Mouse (Mus musculus) hindbrain, postnatal 0 days (tissue): ENCODE data around the gene Rbm18. TPM values are rescaled to one million over a fixed set of nuclear protein-coding genes. Genes with fewer than 3 reads are reported as not detected.

Experiments
- ATAC-seq: fragments of 200-750 bp; cut with Nextera tagmentation; 2 replicates; pipeline ENCODE4 v1.8.0; 2017; ENCODE audit warnings: mild to moderate bottlenecking, moderate TSS enrichment, moderate library complexity
- DNase-seq: peaks from one replicate; pipeline ENCODE4 v3.0.0-alpha.2; 2015; ENCODE audit warnings: low spot score
- H3K27ac ChIP-seq: fragments of 300-500 bp; sonication (generic); 2 replicates; pipeline ENCODE4 v1.5.1; 2014; ENCODE audit warnings: mild to moderate bottlenecking
- H3K27me3 ChIP-seq: fragments of 300-500 bp; sonication (generic); 2 replicates; pipeline ENCODE4 v1.6.1; 2014; ENCODE audit warnings: low read length, mixed read lengths; ENCODE audit not compliant: insufficient read depth
- H3K36me3 ChIP-seq: fragments of 300-500 bp; sonication (generic); 2 replicates; pipeline ENCODE4 v1.6.1; 2014; ENCODE audit warnings: low read length, mixed read lengths; ENCODE audit not compliant: insufficient read depth
- H3K4me1 ChIP-seq: fragments of 300-500 bp; sonication (generic); 2 replicates; pipeline ENCODE4 v1.6.1; 2014; ENCODE audit warnings: antibody characterized with exemption, low read length, mixed read lengths; ENCODE audit not compliant: insufficient read depth
- H3K4me2 ChIP-seq: fragments of 300-500 bp; sonication (generic); 2 replicates; pipeline ENCODE4 v1.6.1; 2014; ENCODE audit warnings: low read depth, mild to moderate bottlenecking, low read length, moderate library complexity, mixed read lengths
- H3K4me3 ChIP-seq: fragments of 300-500 bp; sonication (generic); 2 replicates; pipeline ENCODE4 v1.5.1; 2014; ENCODE audit warnings: low read length
- H3K9ac ChIP-seq: fragments of 300-500 bp; sonication (generic); replicated peaks from 2 replicates; pipeline ENCODE4 v1.6.1; 2014; ENCODE audit warnings: mild to moderate bottlenecking, low read length, moderate library complexity, mixed read lengths
- H3K9me3 ChIP-seq: fragments of 300-500 bp; sonication (generic); 2 replicates; pipeline ENCODE4 v1.6.1; 2016; ENCODE audit warnings: low read length, mixed read lengths
- CTCF ChIP-seq: IDR thresholded peaks from 2 replicates; pipeline ENCODE4 v1.5.1; 2016; ENCODE audit warnings: antibody characterized with exemption, control low read depth, low read depth
- WGBS: fragments of 180-500 bp; shearing (Covaris S2); extraction: QIAGEN DNeasy Blood & Tissue Kit; methylation state at CpG from one replicate; pipeline ENCODE4 v1.1.7; 2014; 5-methylcytosine and 5-hydroxymethylcytosine counted together
- polyA plus RNA-seq: library from polyadenylated mRNA; unstranded; fragments of >200 nt; fragmentation: Nextera tagmentation; extraction: Ambion mirVana; gene quantifications from 2 replicates; pipeline ENCODE4 v1.2.1, GENCODE M21; 2015
- total RNA-seq: library from RNA; depleted of rRNA; stranded (reverse); fragments of >200 nt; gene quantifications from 2 replicates; pipeline ENCODE4 v1.2.3, GENCODE M21; 2014; rRNA removed

Gene Rbm18
- total and polyA plus RNA-seq, 2 experiments from 2014 or later, result 48.6 to 98.1 TPM

DNA sequence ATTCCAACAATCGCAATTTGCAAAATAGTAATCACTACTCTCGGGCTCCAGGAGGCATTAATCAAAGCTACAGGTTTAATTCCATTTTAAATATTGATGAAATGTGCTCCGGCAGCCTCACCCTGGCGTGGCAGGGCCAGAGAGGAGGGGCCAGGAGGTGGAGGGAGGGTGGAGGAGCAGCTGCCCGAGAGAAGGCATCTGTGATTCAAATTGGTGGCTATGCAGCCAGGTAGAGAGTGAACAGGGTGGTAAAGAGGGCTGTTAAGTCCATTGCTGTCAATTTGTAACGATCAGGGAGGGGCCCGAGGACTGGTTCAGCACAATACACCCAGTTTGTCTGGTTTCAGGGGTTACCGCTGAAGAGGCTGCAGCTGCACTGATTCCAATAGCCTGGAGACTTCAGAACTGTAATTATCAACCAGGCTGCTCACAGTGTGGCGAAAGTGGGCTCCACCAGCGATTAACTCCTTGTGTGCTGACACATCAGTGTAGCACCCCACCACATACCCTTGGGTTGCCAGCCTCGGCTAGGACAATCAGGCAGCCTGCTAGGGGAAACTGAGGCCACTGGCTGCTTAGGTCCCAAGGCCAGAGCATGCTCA lies 59.3 kb downstream of the Rbm18 start:
- TF ChIP-seq CTCF, result no peak
- 0 out of 2 replicates have a peak, but pooled peaks cover 3% of the 10 kb centered on the region for H3K4me1 ChIP-seq
- no peak overlapping the region for H3K27ac ChIP-seq
- no peak for DNase-seq
- H3K4me3 ChIP-seq, result no peak overlapping the region
- no peaks in the 10 kb centered on the region for H3K27me3 ChIP-seq
- no peaks in the 10 kb centered on the region for H3K9me3 ChIP-seq
- no peaks in the 10 kb centered on the region for H3K36me3 ChIP-seq
- no peak overlapping the region for H3K9ac ChIP-seq
- peak; percentile 61 for ATAC-seq
- WGBS, result 19% methylated on average over 11 of the region's 11 CpGs
- H3K4me2 ChIP-seq, result peak overlapping the region; percentile 40; the same call in 1 of the 2 replicates

DNA sequence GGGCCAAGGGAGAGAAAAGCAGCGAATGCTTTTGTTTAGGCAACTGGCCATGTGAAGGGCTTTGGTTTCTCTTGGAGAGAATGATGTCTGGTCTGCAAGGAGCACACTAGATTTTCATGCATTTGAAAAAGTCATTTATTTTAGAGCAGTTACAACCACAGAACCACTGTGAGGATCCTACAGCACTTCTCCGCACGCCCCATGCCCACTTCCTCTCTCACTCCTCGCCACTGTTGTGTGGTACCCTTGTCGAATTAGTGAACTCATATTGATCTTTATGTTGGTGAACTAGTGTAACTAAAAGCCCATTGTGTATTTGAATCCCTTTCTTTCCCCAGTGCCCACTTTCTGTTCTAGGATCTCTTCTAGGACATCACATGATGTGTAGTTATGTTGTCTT lies 61.4 kb downstream of the Rbm18 start:
- H3K9me3 ChIP-seq, result no peaks in the 10 kb centered on the region
- ATAC-seq (no peak), DNase-seq (no peak)
- H3K36me3 ChIP-seq, result no peaks in the 10 kb centered on the region
- H3K4me3 ChIP-seq, result no peak overlapping the region
- no peak overlapping the region for H3K4me2 ChIP-seq
- no peak overlapping the region for H3K9ac ChIP-seq
- no peak overlapping the region for H3K27ac ChIP-seq
- H3K4me1 ChIP-seq, result 0 out of 2 replicates have a peak, but pooled peaks cover 3% of the 10 kb centered on the region
- WGBS, result 89% methylated on average over 5 of the region's 5 CpGs
- no peaks in the 10 kb centered on the region for H3K27me3 ChIP-seq
- no peak for TF ChIP-seq CTCF

- no peak overlapping the region for H3K27ac ChIP-seq
- H3K27me3 ChIP-seq, result no peaks in the 10 kb centered on the region
- no peak for TF ChIP-seq CTCF
- no peak for ATAC-seq
- H3K4me2 ChIP-seq, result no peak overlapping the region
- DNase-seq, result no peak
- no peaks in the 10 kb centered on the region for H3K36me3 ChIP-seq
- no peak overlapping the region for H3K9ac ChIP-seq
- 0 out of 2 replicates have a peak, but pooled peaks cover 3% of the 10 kb centered on the region for H3K4me1 ChIP-seq
- no peak overlapping the region for H3K4me3 ChIP-seq
- 56% methylated on average over 3 of the region's 3 CpGs for WGBS
- no peaks in the 10 kb centered on the region for H3K9me3 ChIP-seq
Measured at GRCm38 (mm10) chr2:36073781-36074180, 62.8 kb downstream of the Rbm18 start.

DNA sequence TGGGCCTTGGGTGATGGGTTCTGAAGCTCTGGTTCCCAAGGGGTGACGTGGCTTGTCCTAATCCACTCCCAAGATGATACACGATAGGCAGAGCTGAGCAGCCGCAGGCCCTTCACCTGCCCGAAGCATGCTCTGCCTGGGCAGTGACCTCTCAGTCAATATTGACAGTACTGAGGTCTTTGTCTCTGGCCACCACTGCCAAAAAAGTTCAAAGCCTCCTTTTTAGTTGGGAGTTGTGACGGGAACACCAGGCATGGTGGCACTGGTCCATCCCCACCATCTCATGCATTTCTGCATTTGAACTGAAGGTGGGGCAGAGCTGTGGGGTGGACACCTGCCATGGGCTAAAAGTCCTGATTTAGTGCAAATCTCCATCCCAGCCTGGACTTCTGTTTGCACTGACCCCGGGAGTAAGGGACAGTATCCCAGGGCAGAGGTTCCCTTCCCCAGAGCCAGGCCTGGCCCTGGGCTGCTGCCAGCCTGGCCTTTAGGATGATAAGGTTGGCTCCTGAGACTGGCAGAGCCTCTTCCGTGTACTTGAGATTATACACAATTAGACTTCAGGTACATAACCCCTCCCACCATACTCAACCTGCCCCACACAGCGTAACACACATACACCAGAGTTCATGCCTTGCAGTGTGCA lies 64.8 kb downstream of the Rbm18 start:
- ATAC-seq (no peak), DNase-seq (no peak)
- Histone ChIP-seq H3K9ac (no peak overlapping the region), H3K4me1 (no peaks in the 10 kb centered on the region), H3K27ac (no peak overlapping the region), H3K36me3 (no peaks in the 10 kb centered on the region), H3K27me3 (no peaks in the 10 kb centered on the region), H3K4me2 (no peak overlapping the region), H3K4me3 (no peak overlapping the region), H3K9me3 (no peaks in the 10 kb centered on the region)
- whole genome bisulfite sequencing, result 84% methylated on average over 8 of the region's 8 CpGs
- no peak for TF ChIP-seq CTCF

- Histone ChIP-seq H3K4me2 (no peak overlapping the region), H3K27ac (no peak overlapping the region), H3K27me3 (no peaks in the 10 kb centered on the region), H3K9me3 (no peaks in the 10 kb centered on the region), H3K4me1 (no peaks in the 10 kb centered on the region), H3K9ac (no peak overlapping the region), H3K4me3 (no peak overlapping the region), H3K36me3 (no peaks in the 10 kb centered on the region)
- no peak for TF ChIP-seq CTCF
- 41% methylated on average over 9 of the region's 9 CpGs for whole genome bisulfite sequencing
- ATAC-seq, result no peak
- peak; percentile 27 for DNase-seq
Measured at GRCm38 (mm10) chr2:36067132-36067531, 69.4 kb downstream of the Rbm18 start.

Other genes with a start within 250 kb of the Rbm18 start
- gene Ttll11, start 156.9 kb downstream of the Rbm18 start, total RNA-seq, result 8.2 and 12.4 TPM in 2 replicates
- gene Ttll11, start 156.9 kb downstream of the Rbm18 start, polyA plus RNA-seq, result 5.8 and 6.1 TPM in 2 replicates
- 85.4 and 110 TPM in 2 replicates for gene Ndufa8, start 87.4 kb downstream of the Rbm18 start, total RNA-seq
- gene Ndufa8, start 87.4 kb downstream of the Rbm18 start, polyA plus RNA-seq, result 350 and 376 TPM in 2 replicates
- 2.3 TPM in 1 of 2 replicates, not detected in the other for gene Morn5, start 87.3 kb downstream of the Rbm18 start, total RNA-seq
- gene Morn5, start 87.3 kb downstream of the Rbm18 start, polyA plus RNA-seq, result 3.4 and 3.7 TPM in 2 replicates
- 3.4 and 3.6 TPM in 2 replicates for gene Lhx6, start 31.4 kb downstream of the Rbm18 start, total RNA-seq
- gene Lhx6, start 31.4 kb downstream of the Rbm18 start, polyA plus RNA-seq, result 0.25 and 0.36 TPM in 2 replicates
- 12.9 and 32.2 TPM in 2 replicates for gene Mrrf, start 384 bp downstream of the Rbm18 start, total RNA-seq
- gene Mrrf, start 384 bp downstream of the Rbm18 start, polyA plus RNA-seq, result 16.6 and 17.0 TPM in 2 replicates
- gene Ptgs1, start 93.7 kb upstream of the Rbm18 start, total RNA-seq, result 6.8 and 8.0 TPM in 2 replicates
- 7.5 and 7.9 TPM in 2 replicates for gene Ptgs1, start 93.7 kb upstream of the Rbm18 start, polyA plus RNA-seq
- not detected in 2 replicates for gene Olfr338, start 236.7 kb upstream of the Rbm18 start, total RNA-seq
- gene Olfr338, start 236.7 kb upstream of the Rbm18 start, polyA plus RNA-seq, result not detected in 2 replicates